Mouse (Mus musculus) embryonic facial prominence, embryonic 15.5 days (tissue): ENCODE measurements around the gene Pex26. TPM values are rescaled to one million over a fixed set of nuclear protein-coding genes. Genes with fewer than 3 reads are reported as not detected.

ENCODE experiments used
- ATAC-seq: fragments of 200-750 bp; cut with Nextera tagmentation; 2 replicates; pipeline ENCODE4 v1.8.0; 2017; ENCODE audit warnings: low read depth, moderate TSS enrichment; ENCODE audit not compliant: insufficient number of reproducible peaks, low FRiP score, low TSS enrichment
- H3K27ac ChIP-seq: fragments of 300-500 bp; sonication (generic); replicated peaks from 2 replicates; pipeline ENCODE4 v1.5.1; 2015; ENCODE audit warnings: mild to moderate bottlenecking, inconsistent platforms
- H3K27me3 ChIP-seq: fragments of 300-500 bp; sonication (generic); 2 replicates; pipeline ENCODE4 v1.6.1; 2015; ENCODE audit warnings: inconsistent platforms
- H3K36me3 ChIP-seq: fragments of 300-500 bp; sonication (generic); 2 replicates; pipeline ENCODE4 v1.6.1; 2015; ENCODE audit warnings: mild to moderate bottlenecking, inconsistent platforms
- H3K4me1 ChIP-seq: fragments of 300-500 bp; sonication (generic); 2 replicates; pipeline ENCODE4 v1.6.1; 2015; ENCODE audit warnings: inconsistent platforms
- H3K4me2 ChIP-seq: fragments of 300-500 bp; sonication (generic); replicated peaks from 2 replicates; pipeline ENCODE4 v1.6.1; 2015; ENCODE audit warnings: mild to moderate bottlenecking, inconsistent platforms
- H3K4me3 ChIP-seq: fragments of 300-500 bp; sonication (generic); replicated peaks from 2 replicates; pipeline ENCODE4 v1.5.1; 2015; ENCODE audit warnings: mild to moderate bottlenecking, inconsistent platforms
- H3K9ac ChIP-seq: fragments of 300-500 bp; sonication (generic); 2 replicates; pipeline ENCODE4 v1.6.1; 2015; ENCODE audit warnings: inconsistent platforms
- H3K9me3 ChIP-seq: fragments of 300-500 bp; sonication (generic); replicated peaks from 2 replicates; pipeline ENCODE4 v1.6.1; 2016; ENCODE audit warnings: inconsistent platforms
- WGBS: fragments of 180-500 bp; shearing (Covaris S2); methylation state at CpG from one replicate; pipeline ENCODE4 v1.1.7; 2015; 5-methylcytosine and 5-hydroxymethylcytosine counted together
- polyA plus RNA-seq: library from polyadenylated mRNA; unstranded; fragments of >200 nt; fragmentation: Nextera tagmentation; extraction: Ambion mirVana; gene quantifications from 2 replicates; pipeline ENCODE4 v1.2.1, GENCODE M21; 2015

Gene Pex26
- polyA plus RNA-seq, 1 experiment from 2014 or later = 12.5 TPM

DNA sequence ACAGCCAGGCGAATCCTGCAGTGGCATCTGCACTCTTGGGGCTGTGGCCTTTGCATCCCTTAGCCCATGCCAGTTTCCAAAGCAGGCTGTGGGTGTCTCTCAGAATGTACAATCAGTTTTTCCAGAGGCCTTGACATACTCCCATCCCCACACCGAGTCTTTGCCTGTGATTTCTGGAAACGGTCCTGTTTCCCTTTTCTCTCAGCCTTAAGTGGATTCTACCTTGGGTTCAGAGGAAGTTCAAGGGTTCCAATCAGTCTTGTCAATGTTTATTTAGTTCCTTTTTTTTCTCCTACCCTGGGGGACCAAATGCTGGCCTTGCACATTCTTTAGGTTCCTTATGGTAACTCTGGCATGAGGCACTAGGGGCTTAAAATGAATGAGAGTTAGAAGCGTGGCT is 36.7 kb upstream of the Pex26 start:
- no peak overlapping the region for H3K27ac ChIP-seq
- no peak overlapping the region; the same call in 1 of the 2 replicates for H3K9ac ChIP-seq
- H3K4me1 ChIP-seq = peaks cover 37% of the 10 kb centered on the region
- ATAC-seq = no peak; the same call in 1 of the 2 replicates
- H3K36me3 ChIP-seq = no peaks in the 10 kb centered on the region
- no peaks in the 10 kb centered on the region for H3K9me3 ChIP-seq
- H3K4me2 ChIP-seq = no peak overlapping the region
- 32% methylated on average over 4 of the region's 4 CpGs for WGBS
- no peaks in the 10 kb centered on the region for H3K27me3 ChIP-seq
- no peak overlapping the region for H3K4me3 ChIP-seq

DNA sequence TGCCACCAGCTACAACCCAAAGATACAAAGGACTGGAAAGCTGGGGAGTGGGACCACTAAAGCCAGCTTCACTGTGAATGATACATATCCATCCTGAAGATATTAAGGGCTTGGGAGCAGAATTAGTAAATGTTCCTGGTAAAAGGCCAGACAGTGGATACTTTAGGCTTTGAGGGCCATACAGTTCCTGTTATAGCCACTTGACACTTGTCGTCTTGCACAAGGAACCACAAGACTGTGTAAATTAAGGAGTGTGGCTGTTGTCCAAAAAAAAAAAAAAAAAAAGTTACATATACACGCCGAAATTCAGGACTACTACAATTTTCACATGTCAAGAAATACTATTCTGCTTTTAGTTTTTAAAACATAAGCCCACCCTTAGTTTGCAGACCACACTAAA is 35.1 kb upstream of the Pex26 start:
- Histone ChIP-seq H3K27ac (no peak overlapping the region), H3K4me3 (no peak overlapping the region), H3K9ac (no peak overlapping the region), H3K9me3 (no peaks in the 10 kb centered on the region), H3K27me3 (no peaks in the 10 kb centered on the region), H3K4me1 (peaks cover 41% of the 10 kb centered on the region), H3K4me2 (no peak overlapping the region), H3K36me3 (no peaks in the 10 kb centered on the region)
- 38% methylated on average over 3 of the region's 3 CpGs for WGBS
- ATAC-seq = no peak

DNA sequence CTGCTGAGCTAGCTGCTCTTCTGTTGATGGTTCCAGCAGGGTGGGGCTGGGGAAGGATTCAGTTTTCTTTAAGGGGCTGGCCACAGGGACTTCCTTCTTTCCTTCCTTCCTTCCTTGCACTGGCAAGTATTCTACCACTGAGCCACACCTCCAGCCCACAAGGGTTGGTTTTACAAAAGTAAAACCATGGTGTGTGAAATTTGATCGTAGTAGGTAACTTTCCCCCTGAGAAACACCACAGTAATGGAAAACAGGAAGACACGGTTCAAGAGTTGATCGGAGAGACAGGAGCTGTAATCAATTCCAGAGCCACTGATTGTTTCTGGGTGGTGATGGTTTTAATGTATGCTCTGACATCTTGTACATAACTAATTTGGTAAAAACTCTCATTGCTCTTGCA is 34.0 kb upstream of the Pex26 start:
- Histone ChIP-seq H3K4me2 (no peak overlapping the region), H3K9ac (no peak overlapping the region), H3K4me1 (peaks cover 37% of the 10 kb centered on the region), H3K36me3 (no peaks in the 10 kb centered on the region), H3K4me3 (no peak overlapping the region), H3K27me3 (no peaks in the 10 kb centered on the region), H3K9me3 (no peaks in the 10 kb centered on the region), H3K27ac (no peak overlapping the region)
- WGBS = 22% methylated on average over 3 of the region's 3 CpGs
- no peak for ATAC-seq

DNA sequence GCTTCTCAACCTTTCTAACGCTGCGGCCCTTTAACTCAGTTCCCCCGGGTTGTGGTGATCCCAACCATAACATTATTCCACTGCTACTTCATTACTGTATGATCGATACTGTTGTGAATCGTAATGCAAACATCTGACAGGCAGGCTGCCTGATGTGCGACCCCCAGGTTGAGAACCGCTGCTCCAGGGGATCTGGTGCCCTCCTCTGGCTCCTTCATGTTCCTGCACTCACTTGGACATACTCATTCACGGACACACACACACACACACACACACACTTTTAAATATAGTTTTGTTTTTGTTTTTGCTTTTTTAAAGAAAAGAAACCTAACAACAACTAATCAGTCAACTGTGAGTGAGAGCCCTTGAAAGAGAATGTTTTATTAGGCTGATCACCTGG is 33.3 kb upstream of the Pex26 start:
- Histone ChIP-seq H3K27ac (no peak overlapping the region), H3K4me3 (no peak overlapping the region), H3K4me2 (no peak overlapping the region), H3K4me1 (peaks cover 37% of the 10 kb centered on the region), H3K9ac (no peak overlapping the region), H3K9me3 (no peaks in the 10 kb centered on the region), H3K36me3 (no peaks in the 10 kb centered on the region), H3K27me3 (no peaks in the 10 kb centered on the region)
- ATAC-seq = no peak
- WGBS = 85% methylated on average over 8 of the region's 8 CpGs

DNA sequence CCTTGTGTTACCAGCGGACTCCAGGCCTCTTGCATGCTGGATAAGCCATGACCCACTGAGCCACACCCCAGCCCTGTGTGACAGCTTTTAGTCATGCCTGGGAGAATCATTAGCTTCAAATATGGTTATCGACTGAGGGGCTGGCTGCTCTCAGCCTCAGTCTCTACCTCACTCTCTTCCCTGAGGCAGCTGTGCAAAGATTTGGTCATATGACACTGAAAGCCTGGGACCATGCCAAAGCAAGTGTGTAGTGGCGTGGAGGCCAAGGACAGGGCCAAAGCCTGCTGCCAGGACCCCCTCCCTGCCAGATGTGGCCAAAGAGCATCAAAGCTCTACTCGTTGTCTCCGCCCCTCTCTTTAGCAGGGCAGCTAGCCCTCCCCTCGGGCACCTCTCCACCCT is 31.7 kb upstream of the Pex26 start:
- H3K4me2 ChIP-seq = no peak overlapping the region
- no peaks in the 10 kb centered on the region for H3K36me3 ChIP-seq
- H3K27me3 ChIP-seq = no peaks in the 10 kb centered on the region
- 45% methylated on average over 6 of the region's 6 CpGs for WGBS
- H3K4me3 ChIP-seq = no peak overlapping the region
- ATAC-seq = no peak
- no peak overlapping the region for H3K9ac ChIP-seq
- H3K9me3 ChIP-seq = no peaks in the 10 kb centered on the region
- peaks cover 37% of the 10 kb centered on the region for H3K4me1 ChIP-seq
- no peak overlapping the region; the same call in 1 of the 2 replicates for H3K27ac ChIP-seq

DNA sequence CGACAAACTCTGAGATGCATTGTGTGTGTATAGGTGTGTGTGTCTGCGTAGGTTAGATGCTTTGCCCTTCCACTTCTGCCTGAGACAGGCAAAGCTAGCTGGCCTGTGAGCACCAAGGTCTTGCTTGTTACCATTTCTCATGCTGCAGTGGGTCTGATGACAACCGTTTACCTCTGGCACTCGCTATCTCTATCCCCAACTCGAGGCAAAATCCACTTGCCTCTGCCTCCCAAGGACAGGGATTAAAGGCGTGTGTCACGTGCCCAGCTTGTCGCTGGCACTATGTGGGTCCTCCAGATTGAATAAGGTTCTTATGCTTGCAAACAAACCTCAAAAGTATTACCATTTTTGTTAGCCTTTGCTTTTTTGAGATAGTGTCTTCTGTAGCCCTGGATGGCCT is 30.3 kb upstream of the Pex26 start:
- Histone ChIP-seq H3K27me3 (no peaks in the 10 kb centered on the region), H3K4me1 (peaks cover 29% of the 10 kb centered on the region), H3K4me2 (no peak overlapping the region), H3K9me3 (no peaks in the 10 kb centered on the region), H3K9ac (no peak overlapping the region), H3K4me3 (no peak overlapping the region), H3K36me3 (no peaks in the 10 kb centered on the region), H3K27ac (no peak overlapping the region)
- 82% methylated on average over 8 of the region's 8 CpGs for WGBS
- ATAC-seq = no peak

DNA sequence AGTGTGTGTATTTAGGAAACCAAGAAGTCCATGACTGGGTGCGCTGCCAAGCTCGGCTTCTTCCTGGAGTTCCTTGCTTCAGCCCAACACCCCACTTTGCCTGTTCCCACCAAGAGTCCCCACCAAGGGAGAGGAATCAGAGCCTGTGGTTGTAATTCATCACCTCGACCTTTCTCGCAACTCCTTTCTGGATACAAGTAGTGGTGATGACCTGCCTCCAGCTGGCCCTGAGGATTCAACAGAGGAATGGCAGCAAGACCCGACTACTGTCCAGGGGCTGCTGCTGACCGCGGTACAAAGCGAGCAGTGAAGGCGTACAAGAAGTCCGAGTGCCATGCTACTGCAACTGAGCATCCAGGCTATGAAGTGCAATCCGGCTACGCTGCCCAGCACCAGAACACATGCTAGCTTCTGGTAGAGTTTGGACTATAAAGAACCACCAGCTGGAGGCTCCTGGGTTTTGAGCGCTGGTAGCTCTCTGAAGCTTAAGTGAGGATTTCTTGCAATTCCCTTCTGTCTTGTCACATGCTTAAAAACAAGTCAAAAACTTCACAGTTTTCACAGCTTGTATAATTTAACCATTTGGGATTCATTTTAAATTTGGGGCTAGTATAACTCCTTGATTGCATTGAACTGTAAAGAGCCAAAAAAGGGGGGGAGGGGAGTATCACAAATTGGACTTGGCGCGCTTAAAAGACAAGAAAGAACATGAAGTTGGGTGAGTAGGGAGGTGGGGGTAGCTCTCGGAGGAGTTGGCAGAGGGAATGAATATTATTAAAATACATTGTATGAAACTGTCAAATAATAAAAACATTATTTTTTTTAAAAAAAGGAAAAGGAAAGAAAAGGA is 28.8 kb upstream of the Pex26 start:
- Histone ChIP-seq H3K9me3 (no peaks in the 10 kb centered on the region), H3K9ac (no peak overlapping the region), H3K4me3 (no peak overlapping the region), H3K4me2 (no peak overlapping the region), H3K27me3 (no peaks in the 10 kb centered on the region), H3K36me3 (no peaks in the 10 kb centered on the region), H3K27ac (no peak overlapping the region), H3K4me1 (peaks cover 23% of the 10 kb centered on the region)
- no peak for ATAC-seq
- 73% methylated on average over 16 of the region's 16 CpGs for WGBS

DNA sequence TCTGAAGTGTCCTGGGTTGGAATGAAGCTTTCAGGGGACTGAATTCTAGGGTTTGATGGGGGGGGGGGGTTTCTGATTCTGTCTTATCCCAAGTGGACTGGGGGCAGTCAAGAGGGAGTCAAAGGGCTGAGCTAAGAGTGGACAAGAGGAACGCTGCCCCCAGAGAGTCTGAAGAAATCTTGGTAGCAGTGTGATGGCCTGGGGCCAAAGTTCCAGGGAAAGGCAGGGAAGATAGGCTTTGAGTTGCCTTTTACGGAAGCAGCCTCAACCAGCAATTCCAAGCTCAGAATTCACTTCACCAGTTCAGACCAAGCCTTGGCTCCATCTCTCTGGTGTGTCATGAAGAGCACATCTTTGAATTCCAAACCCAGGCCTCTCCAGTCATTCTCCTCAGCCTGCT is 27.4 kb upstream of the Pex26 start:
- Histone ChIP-seq H3K27ac (no peak overlapping the region), H3K27me3 (no peaks in the 10 kb centered on the region), H3K4me2 (no peak overlapping the region), H3K9me3 (no peaks in the 10 kb centered on the region), H3K4me1 (peaks cover 23% of the 10 kb centered on the region), H3K9ac (no peak overlapping the region), H3K36me3 (no peaks in the 10 kb centered on the region), H3K4me3 (no peak overlapping the region)
- ATAC-seq = no peak
- whole genome bisulfite sequencing = 65% methylated on average over 2 of the region's 2 CpGs

DNA sequence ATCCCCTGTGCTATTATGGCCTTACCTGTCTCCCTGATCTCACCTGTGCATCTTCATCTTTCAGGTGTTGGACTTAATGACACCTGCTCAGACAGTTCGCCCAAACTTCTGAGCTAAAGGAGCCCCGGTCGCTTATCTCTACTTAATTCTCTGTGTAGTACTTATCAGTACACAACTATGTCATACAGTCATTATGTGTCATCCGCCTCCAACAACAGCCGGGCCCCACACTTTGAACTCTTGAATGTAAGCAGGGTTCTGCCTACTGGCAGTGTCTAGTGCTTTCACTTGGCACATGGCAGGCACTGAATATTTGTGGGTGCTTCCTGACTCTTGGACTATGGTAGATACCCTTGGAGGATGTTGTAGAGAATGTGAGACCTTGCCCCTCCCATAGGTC is 23.9 kb upstream of the Pex26 start:
- Histone ChIP-seq H3K4me2 (no peak overlapping the region), H3K9ac (no peak overlapping the region), H3K27me3 (no peaks in the 10 kb centered on the region), H3K9me3 (no peaks in the 10 kb centered on the region), H3K4me3 (no peak overlapping the region), H3K27ac (peak overlapping the region; percentile 2; the same call in 1 of the 2 replicates), H3K4me1 (peaks cover 12% of the 10 kb centered on the region), H3K36me3 (no peaks in the 10 kb centered on the region)
- 0 out of 2 replicates have a peak, but pooled peaks have one; percentile 13 for ATAC-seq
- WGBS = 76% methylated on average over 5 of the region's 5 CpGs

DNA sequence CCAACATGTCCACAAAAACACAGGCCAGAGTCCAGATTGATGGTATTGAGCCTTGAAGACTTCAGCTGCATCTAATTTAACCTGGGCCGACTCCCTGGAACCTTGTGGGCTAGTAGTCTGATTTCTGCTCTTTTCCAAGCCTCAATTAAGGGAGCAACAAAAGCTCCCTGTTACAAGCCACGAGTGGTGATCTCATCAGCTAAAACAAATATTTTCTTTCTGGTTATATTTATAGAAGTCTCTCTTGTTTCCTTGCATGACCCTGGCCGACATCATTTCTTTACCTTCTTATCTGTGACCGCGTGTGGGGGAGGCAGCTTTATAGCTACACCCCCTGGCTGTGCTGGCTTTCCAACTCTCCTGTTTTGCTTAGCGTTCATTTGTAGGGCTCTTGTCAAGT is 23.3 kb upstream of the Pex26 start:
- Histone ChIP-seq H3K4me1 (peaks cover 7% of the 10 kb centered on the region), H3K27ac (peak overlapping the region; percentile 2; the same call in 1 of the 2 replicates), H3K27me3 (no peaks in the 10 kb centered on the region), H3K9ac (no peak overlapping the region), H3K36me3 (no peaks in the 10 kb centered on the region), H3K4me2 (no peak overlapping the region), H3K4me3 (no peak overlapping the region), H3K9me3 (no peaks in the 10 kb centered on the region)
- 38% methylated on average over 6 of the region's 6 CpGs for WGBS
- no peak for ATAC-seq

DNA sequence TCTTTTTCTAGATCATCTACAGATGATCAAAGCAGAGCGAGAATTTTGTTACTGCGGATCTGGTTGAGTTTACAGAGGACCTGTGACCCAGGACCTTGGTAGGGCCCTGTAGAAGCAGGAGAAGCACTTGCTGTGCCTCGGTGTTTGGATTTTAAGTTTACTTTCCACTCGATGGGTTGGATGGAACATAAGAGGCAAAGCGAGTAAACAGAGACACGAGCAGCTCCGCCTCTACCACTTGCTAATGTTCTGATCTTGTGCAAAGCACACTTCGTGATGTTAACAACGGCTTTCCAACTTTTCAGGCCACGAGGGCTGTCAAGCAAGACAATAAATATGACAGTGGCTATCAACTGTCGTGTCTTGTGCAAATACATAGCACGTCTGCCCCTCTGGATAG is 20.9 kb upstream of the Pex26 start:
- H3K36me3 ChIP-seq = no peaks in the 10 kb centered on the region
- H3K9me3 ChIP-seq = no peaks in the 10 kb centered on the region
- no peak overlapping the region for H3K4me3 ChIP-seq
- no peak overlapping the region for H3K27ac ChIP-seq
- H3K4me2 ChIP-seq = no peak overlapping the region
- WGBS = 87% methylated on average over 12 of the region's 12 CpGs
- H3K4me1 ChIP-seq = no peaks in the 10 kb centered on the region; the same call in 1 of the 2 replicates
- no peak overlapping the region for H3K9ac ChIP-seq
- no peak for ATAC-seq
- H3K27me3 ChIP-seq = no peaks in the 10 kb centered on the region

DNA sequence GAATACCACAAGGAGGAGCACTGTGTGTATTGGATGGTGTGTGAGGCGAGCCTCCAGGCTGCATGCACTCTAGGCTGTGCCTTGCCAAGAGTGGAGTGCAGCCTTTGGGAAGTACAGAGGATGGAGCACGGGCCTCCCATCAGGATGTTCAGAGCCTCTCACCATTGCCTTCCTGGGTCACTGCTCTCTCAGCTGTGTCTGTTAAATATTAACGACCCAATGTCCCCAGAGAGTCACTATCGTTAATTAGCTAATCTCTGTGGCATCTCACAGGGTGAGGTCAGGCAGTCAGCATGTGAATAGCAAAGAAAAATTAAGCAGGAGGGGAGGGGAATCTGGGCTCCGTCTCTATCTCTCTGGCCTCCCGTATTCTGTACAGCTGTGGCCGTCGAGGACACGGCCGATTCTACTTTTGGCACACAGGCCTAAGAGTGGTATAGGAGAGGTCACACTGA is 17.3 kb upstream of the Pex26 start:
- H3K36me3 ChIP-seq = no peaks in the 10 kb centered on the region
- 52% methylated on average over 10 of the region's 10 CpGs for WGBS
- no peak overlapping the region for H3K4me2 ChIP-seq
- H3K27me3 ChIP-seq = no peaks in the 10 kb centered on the region
- no peak for ATAC-seq
- H3K27ac ChIP-seq = no peak overlapping the region
- H3K9me3 ChIP-seq = no peaks in the 10 kb centered on the region
- H3K4me1 ChIP-seq = no peaks in the 10 kb centered on the region; the same call in 1 of the 2 replicates
- H3K4me3 ChIP-seq = no peak overlapping the region
- no peak overlapping the region for H3K9ac ChIP-seq
